ENCODE assay signal across 8 mouse cellular contexts in the genomic region with DNA sequence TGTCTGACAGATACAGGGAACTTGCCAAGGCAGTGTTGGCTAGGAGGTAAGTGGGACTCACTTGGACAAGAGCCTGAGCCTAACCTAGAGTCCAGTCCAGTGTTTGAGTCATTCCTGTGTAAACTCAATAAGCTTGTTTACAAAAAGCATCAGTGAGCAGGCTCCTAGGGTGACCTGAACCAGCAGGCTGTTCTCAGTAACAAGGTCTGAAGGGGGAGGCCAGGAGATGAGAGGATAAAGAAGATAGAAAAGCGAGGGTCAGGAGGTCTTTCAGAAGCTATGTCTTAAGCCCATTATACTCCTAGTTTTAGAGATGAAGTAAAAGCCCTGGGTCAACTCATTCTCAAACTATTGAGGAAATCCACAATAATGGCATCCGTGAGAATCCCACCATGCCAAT. TPM values are rescaled to one million over a fixed set of nuclear protein-coding genes. Genes with fewer than 3 reads are reported as not detected.
DNase-seq lines count a peak whose midpoint lies in the region.
"Not testable (repeated sequence)": the region's sequence is repeated elsewhere in the genome, so short reads cannot be mapped to it uniquely, and the experiment has no call there.

No protein-coding gene starts in this region.

- DNase-seq in B cell, adult 2 months, result peak; percentile 56 to 62
- peak; percentile 32 to 51 for DNase-seq in cerebellum, adult 18-20 months
- DNase-seq in gastrocnemius, postnatal 10 days, result peak; percentile 44
- peak; percentile 62 to 65 for DNase-seq in heart, postnatal 36 days
- peak; percentile 57 to 65 for DNase-seq in layer of hippocampus, adult 8-10 months (ENCODE audit: low spot score in 2 of 2)
- peak; percentile 67 for DNase-seq in lung, postnatal 14 days
- peak; percentile 47 to 57 for DNase-seq in right cerebral cortex, postnatal 36 days (ENCODE audit: low spot score in 2 of 2)
- peak; percentile 79 for DNase-seq in urinary bladder, adult 2 months (ENCODE audit: low spot score)

- intact Hi-C loops in heart, postnatal 36 days (cut with DNase I), result not testable (repeated sequence)

RNA-seq across cellular contexts. Expression of gene Sfi1, which starts 31.9 kb away (rescaled TPM):
- total RNA-seq in gastrocnemius, postnatal 10 days (2021), result 10 to 100 TPM; 14.9 to 33.4 TPM
- total RNA-seq in heart, postnatal 36 days (2021), result 10 to 100 TPM; 17.6 to 17.8 TPM
- total RNA-seq in layer of hippocampus, adult 8-10 months (2022), result 100 to 1,000 TPM in 1 of 4 experiments, 10 to 100 TPM in 3; 78.7 to 104 (median 90.0) TPM
- polyA plus RNA-seq in urinary bladder, adult 2 months (2012; rRNA removed), result 27.2 and 38.1 TPM in 2 replicates

RNA-seq across cellular contexts. Expression of gene Eif4enif1, which starts 40.8 kb away (rescaled TPM):
- 10 to 100 TPM; 32.9 to 38.2 TPM for total RNA-seq in gastrocnemius, postnatal 10 days (2021)
- 10 to 100 TPM; 37.9 to 41.4 TPM for total RNA-seq in heart, postnatal 36 days (2021)
- 10 to 100 TPM; 65.3 to 75.5 (median 69.9) TPM for total RNA-seq in layer of hippocampus, adult 8-10 months (2022)
- 49.4 and 50.8 TPM in 2 replicates for polyA plus RNA-seq in urinary bladder, adult 2 months (2012; rRNA removed)

Comparison
In these comparisons a context has a peak if more than half of its experiments do, and no peak if none do; other contexts are left out.
1. Peak in every context shown above with its lines: DNase-seq.